Mouse (Mus musculus) intestine, postnatal 0 days (tissue): ENCODE data around the gene Mid1. TPM values are rescaled to one million over a fixed set of nuclear protein-coding genes. Genes with fewer than 3 reads are reported as not detected.
"Not testable (repeated sequence)": the region's sequence is repeated elsewhere in the genome, so short reads cannot be mapped to it uniquely, and the experiment has no call there.

Source experiments
- ATAC-seq: fragments of 200-750 bp; cut with Nextera tagmentation; 2 replicates; pipeline ENCODE4 v1.8.0; 2017; ENCODE audit warnings: mild to moderate bottlenecking, moderate TSS enrichment, moderate library complexity
- H3K27ac ChIP-seq: fragments of 300-500 bp; sonication (generic); 2 replicates; pipeline ENCODE4 v1.5.1; 2014; ENCODE audit warnings: mild to moderate bottlenecking, low read depth, low read length, moderate library complexity
- H3K27me3 ChIP-seq: fragments of 300-500 bp; sonication (generic); replicated peaks from 2 replicates; pipeline ENCODE4 v1.6.1; 2014; ENCODE audit warnings: low read length, mixed read lengths; ENCODE audit not compliant: control insufficient read depth, insufficient read depth
- H3K36me3 ChIP-seq: fragments of 300-500 bp; sonication (generic); 2 replicates; pipeline ENCODE4 v1.6.1; 2014; ENCODE audit warnings: mild to moderate bottlenecking, moderate library complexity; ENCODE audit not compliant: control insufficient read depth, insufficient read depth
- H3K4me1 ChIP-seq: fragments of 300-500 bp; sonication (generic); replicated peaks from 2 replicates; pipeline ENCODE4 v1.6.1; 2014; ENCODE audit warnings: antibody characterized with exemption, low read length, mixed read lengths; ENCODE audit not compliant: control insufficient read depth, insufficient read depth
- H3K4me2 ChIP-seq: fragments of 300-500 bp; sonication (generic); replicated peaks from 2 replicates; pipeline ENCODE4 v1.6.1; 2014; ENCODE audit warnings: low read depth, mild to moderate bottlenecking, moderate library complexity
- H3K4me3 ChIP-seq: fragments of 300-500 bp; sonication (generic); 2 replicates; pipeline ENCODE4 v1.5.1; 2014; ENCODE audit warnings: low read depth, low read length
- H3K9ac ChIP-seq: fragments of 300-500 bp; sonication (generic); 2 replicates; pipeline ENCODE4 v1.6.1; 2014; ENCODE audit warnings: mild to moderate bottlenecking, low read depth, low read length
- H3K9me3 ChIP-seq: fragments of 300-500 bp; sonication (generic); 2 replicates; pipeline ENCODE4 v1.6.1; 2016; ENCODE audit warnings: mixed run types; ENCODE audit not compliant: control insufficient read depth
- WGBS: fragments of 180-500 bp; shearing (Covaris S2); extraction: QIAGEN DNeasy Blood & Tissue Kit; methylation state at CpG from one replicate; pipeline ENCODE4 v1.1.7; 2014; 5-methylcytosine and 5-hydroxymethylcytosine counted together
- polyA plus RNA-seq: library from polyadenylated mRNA; unstranded; fragments of >200 nt; fragmentation: Nextera tagmentation; extraction: Ambion mirVana; gene quantifications from 2 replicates; pipeline ENCODE4 v1.2.1, GENCODE M21; 2015

Mid1 gene
- polyA plus RNA-seq, 1 experiment from 2014 or later: 1.7 TPM

DNA sequence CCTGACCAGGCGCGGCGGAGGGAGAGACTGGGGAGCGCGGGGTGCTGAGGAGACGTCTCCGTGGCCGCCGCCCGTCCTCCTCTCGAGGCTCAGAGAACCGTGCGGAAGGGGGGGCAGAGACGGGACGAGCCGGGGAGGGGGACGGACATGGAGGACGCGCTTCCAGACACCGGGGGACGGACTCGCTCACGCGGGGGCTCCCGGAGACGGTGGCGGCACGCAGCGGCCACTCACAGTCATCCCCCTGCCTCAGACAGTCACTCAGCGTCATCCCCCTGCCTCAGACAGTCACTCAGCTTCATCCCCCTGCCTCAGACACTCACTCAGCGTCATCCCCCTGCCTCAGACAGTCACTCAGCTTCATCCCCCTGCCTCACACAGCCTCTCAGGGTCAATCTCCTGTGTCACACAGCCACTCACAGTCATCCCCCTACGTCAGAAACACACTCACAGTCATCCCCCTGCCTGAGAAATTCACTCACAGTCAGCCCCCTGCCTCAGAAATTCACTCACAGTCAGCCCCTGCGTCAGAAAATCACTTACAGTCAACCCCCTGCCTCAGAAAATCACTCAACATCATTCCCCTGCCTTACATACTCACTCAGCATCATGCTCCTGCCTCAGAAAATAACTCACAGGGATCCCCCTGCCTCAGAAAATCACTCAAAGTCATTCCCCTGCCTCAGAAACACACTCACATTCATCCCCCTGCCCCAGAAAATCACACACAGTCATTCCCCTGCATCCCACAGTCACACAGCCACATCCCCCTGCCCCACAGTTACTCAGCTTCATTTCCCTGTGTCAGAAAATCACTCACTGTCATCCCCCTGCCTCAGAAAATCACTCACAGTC, 309.2 kb downstream of the Mid1 start:
- peaks cover 14% of the 10 kb centered on the region; the same call in 1 of the 2 replicates for H3K36me3 ChIP-seq
- ATAC-seq, H3K4me3 ChIP-seq, H3K27me3 ChIP-seq, H3K4me1 ChIP-seq, H3K9ac ChIP-seq, H3K4me2 ChIP-seq, H3K27ac ChIP-seq: not testable (repeated sequence)
- 71% methylated on average over 33 of the region's 33 CpGs for WGBS
- peaks cover 38% of the 10 kb centered on the region for H3K9me3 ChIP-seq

DNA sequence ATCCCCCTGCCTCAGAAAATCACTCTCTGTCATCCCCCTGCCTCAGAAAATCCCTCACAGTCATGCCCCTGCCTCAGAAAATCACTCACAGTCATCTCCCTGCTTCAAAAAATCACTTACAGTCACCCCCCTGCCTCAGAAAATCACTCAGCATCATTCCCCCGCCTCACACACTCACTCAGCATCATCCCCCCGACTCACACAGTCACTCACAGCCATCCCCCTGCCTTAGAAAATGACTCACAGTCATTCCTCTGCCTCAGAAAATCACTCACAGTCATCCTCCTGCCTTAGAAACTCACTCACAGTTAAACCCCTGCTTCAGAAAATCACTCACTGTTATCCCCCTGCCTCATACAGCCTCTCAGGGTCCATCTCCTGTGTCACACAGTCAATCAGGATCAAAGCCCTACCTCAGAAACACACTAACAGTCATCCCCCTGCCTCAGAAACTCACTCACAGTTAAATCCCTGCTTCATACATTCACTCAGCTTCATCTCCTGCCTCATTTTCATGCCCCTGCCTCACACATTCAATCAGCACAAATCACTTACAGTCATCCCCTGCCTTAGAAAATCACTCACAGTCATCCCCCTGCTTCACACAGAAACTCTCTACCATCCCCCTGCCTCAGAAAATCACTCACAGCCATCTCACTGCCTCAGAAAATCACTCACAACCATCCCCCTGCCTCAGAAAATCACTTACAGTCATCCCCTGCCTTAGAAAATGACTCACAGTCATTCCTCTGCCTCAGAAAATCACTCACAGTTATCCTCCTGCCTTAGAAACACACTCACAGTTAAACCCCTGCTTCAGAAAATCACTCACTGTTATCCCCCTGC, 310.1 kb downstream of the Mid1 start:
- WGBS: 44% methylated on average over 2 of the region's 2 CpGs
- not testable (repeated sequence) for H3K27ac ChIP-seq, H3K4me3 ChIP-seq, H3K4me2 ChIP-seq, H3K36me3 ChIP-seq, H3K27me3 ChIP-seq, ATAC-seq, H3K4me1 ChIP-seq, H3K9ac ChIP-seq
- peaks cover 36% of the 10 kb centered on the region for H3K9me3 ChIP-seq

DNA sequence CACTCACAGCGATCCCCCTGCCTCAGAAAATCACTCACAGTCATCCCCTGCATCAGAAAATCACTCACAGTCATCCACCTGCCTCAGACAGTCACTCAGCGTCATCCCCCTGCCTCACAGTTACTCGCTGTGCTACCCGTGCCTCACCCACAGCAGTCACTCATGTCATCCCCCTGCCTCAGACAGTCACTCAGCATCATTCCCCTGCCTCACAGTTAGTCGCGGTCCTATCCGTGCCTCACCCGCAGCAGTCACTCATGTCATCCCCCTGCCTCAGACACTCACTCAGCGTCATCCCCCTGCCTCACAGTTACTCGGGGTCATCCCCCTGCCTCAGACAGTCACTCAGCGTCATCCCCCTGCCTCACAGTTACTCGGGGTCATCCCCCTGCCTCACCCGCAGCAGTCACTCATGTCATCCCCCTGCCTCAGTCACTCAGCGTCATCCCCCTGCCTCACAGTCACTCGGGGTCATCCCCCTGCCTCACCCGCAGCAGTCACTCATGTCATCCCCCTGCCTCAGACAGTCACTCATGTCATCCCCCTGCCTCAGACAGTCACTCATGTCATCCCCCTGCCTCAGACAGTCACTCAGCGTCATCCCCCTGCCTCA, 311.0 kb downstream of the Mid1 start:
- 65% methylated on average over 17 of the region's 17 CpGs for WGBS
- not testable (repeated sequence) for H3K4me3 ChIP-seq, H3K4me2 ChIP-seq, H3K9ac ChIP-seq, H3K4me1 ChIP-seq, H3K27ac ChIP-seq, ATAC-seq, H3K27me3 ChIP-seq, H3K36me3 ChIP-seq
- peaks cover 35% of the 10 kb centered on the region for H3K9me3 ChIP-seq

DNA sequence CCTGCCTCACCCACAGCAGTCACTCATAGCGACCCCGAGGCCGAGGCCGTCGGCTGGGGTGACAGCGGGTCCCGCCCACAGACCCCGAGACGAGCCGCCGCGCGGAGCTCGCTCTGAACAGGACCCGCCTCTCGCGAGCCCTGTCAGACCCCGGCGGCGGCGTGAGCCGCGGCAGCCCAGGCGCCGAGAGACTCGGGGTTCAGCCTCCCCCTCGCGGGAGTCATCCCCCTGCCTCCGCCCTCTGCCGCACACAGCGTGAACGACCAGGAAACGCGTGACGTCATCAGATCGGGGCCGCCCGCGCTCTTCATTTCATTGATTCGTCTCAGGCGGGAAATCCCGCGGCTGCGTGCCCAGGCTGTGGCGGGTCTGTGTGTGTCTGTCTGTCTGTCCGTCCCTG, 311.9 kb downstream of the Mid1 start:
- peak overlapping the region; percentile 95 for H3K4me2 ChIP-seq
- not testable (repeated sequence) for H3K36me3 ChIP-seq, H3K27me3 ChIP-seq, H3K27ac ChIP-seq, H3K4me1 ChIP-seq
- H3K9ac ChIP-seq: 0 out of 2 replicates have a peak overlapping the region, but pooled peaks have one; percentile 47
- WGBS: 58% methylated on average over 46 of the region's 46 CpGs
- H3K9me3 ChIP-seq: peaks cover 36% of the 10 kb centered on the region
- ATAC-seq: peak; percentile 26
- H3K4me3 ChIP-seq: peak overlapping the region; percentile 45

DNA sequence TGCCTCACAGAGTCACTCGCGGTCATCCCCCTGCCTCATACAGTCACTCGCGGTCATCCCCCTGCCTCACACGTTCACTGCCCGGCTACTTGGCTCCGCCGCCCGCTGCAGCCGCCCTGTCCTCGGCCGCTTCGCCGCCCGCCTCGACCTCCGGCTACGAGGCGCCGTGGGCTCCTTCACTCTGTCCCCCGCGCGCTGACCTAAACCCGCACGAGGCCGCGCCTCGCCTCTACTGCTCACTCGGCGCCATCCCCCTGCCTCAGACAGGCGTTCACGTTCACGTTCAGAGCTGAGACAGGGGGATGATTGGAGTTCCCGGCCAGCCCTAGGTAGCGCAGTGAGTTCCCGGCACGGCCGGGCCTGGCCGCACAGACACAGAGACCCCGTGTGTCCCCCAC, 312.5 kb downstream of the Mid1 start:
- not testable (repeated sequence) for H3K27ac ChIP-seq, H3K36me3 ChIP-seq, H3K27me3 ChIP-seq, H3K4me1 ChIP-seq
- WGBS: 60% methylated on average over 40 of the region's 40 CpGs
- Histone ChIP-seq H3K9me3 (peaks cover 32% of the 10 kb centered on the region), H3K9ac (peak overlapping the region; percentile 47), H3K4me2 (peak overlapping the region; percentile 95), H3K4me3 (peak overlapping the region; percentile 45)
- ATAC-seq: peak; percentile 24

DNA sequence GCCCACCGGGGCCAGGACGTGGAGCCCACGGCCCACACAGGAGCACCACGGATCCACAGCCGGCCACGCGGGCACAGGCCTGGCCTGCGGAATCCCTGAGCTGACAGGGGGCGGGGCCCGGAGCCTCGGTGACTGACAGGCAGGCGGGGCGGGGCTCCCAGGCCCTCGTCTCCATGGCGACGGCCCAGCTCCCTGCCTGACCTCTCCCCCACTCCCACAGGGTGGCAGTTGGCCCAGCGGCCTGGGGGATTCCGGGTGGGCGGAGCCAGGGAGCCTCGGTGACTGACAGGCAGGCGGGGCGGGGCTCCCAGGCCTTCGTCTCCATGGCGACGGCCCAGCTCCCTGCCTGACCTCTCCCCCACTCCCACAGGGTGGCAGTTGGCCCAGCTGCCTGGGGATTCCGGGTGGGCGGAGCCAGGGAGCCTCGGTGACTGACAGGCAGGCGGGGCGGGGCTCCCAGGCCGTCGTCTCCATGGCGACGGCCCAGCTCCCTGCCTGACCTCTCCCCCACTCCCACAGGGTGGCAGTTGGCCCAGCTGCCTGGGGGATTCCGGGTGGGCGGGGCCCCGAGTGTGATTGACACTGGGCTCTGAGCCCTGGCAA, 313.0 kb downstream of the Mid1 start:
- peak overlapping the region; percentile 45 for H3K4me3 ChIP-seq
- H3K4me2 ChIP-seq: peak overlapping the region; percentile 95
- H3K4me1 ChIP-seq, H3K36me3 ChIP-seq, H3K27me3 ChIP-seq, H3K27ac ChIP-seq: not testable (repeated sequence)
- peak overlapping the region; percentile 47; the same call in 1 of the 2 replicates for H3K9ac ChIP-seq
- peak; percentile 90 for ATAC-seq
- peaks cover 30% of the 10 kb centered on the region for H3K9me3 ChIP-seq
- 50% methylated on average over 37 of the region's 37 CpGs for WGBS

DNA sequence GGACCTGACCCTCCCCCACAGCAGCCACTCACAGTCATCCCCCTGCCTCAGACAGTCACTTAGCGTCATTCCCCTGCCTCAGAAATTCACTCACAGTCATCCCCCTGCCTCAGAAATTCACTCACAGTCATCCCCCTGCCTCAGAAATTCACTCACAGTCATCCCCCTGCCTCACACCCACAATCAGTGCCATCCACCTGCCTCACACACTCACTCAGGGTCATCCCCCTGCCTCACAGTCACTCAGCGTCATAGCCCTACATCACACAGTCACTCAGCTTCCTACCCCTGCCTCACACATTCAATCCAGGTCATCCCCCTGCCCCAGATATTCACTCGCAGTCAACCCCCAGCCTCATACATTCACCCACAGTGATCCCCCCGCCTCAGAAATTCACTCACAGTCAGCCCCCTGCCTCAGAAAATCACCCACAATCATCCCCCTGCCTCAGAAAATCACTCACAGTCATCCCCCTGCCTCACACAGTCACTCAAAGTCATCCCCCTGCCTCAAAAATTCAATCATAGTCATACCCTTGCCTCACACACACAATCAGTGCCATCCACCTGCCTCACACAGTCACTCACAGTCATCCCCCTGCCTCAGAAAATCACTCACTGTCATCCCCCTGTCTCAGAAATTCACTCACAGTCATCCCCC, 313.7 kb downstream of the Mid1 start:
- Histone ChIP-seq H3K9me3 (peaks cover 27% of the 10 kb centered on the region), H3K4me3 (peak overlapping the region; percentile 45), H3K4me2 (peak overlapping the region; percentile 95)
- H3K36me3 ChIP-seq, H3K4me1 ChIP-seq, ATAC-seq, H3K9ac ChIP-seq, H3K27me3 ChIP-seq, H3K27ac ChIP-seq: not testable (repeated sequence)
- WGBS: 63% methylated on average over 4 of the region's 4 CpGs

DNA sequence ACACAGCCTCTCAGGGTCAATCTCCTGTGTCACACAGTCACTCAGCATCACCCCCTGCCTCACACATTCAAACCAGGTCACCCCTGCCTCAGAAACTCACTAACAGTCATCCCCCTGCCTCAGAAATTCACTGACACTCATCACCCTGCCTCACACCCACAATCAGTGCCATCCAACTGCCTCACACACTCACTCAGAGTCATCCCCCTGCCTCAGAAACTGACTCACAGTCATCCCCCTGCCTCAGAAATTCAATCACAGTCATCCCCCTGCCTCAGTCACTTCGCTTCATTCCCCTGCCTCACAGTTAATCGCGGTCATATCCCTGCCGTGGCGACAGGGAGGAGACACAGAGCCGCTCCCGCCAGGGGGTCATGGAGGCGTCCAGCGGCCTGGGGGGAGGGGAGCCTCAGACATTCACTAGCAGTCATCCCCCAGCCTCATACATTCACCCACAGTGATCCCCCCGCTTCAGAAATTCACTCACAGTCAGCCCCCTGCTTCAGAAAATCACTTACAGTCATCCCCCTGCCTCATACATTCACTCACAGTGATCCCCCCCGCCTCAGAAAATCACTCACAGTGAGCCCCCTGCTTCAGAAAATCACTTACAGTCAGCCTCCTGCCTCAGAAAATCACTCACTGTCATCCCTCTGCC, 314.4 kb downstream of the Mid1 start:
- not testable (repeated sequence) for H3K27me3 ChIP-seq, H3K9ac ChIP-seq, H3K27ac ChIP-seq, H3K4me1 ChIP-seq, ATAC-seq, H3K36me3 ChIP-seq, H3K4me2 ChIP-seq, H3K4me3 ChIP-seq
- 53% methylated on average over 11 of the region's 11 CpGs for WGBS
- peaks cover 25% of the 10 kb centered on the region for H3K9me3 ChIP-seq
